Mouse (Mus musculus) layer of hippocampus, postnatal 14 days (tissue): ENCODE results near the gene Igsf8. TPM values are rescaled to one million over a fixed set of nuclear protein-coding genes. Genes with fewer than 3 reads are reported as not detected.
"Not testable (repeated sequence)": the region's sequence is repeated elsewhere in the genome, so short reads cannot be mapped to it uniquely, and the experiment has no call there.

Source experiments
- DNase-seq, 2 experiments: peaks; one replicate each; pipeline ENCODE4 v3.0.0; 2021 to 2022; ENCODE audit warnings: low spot score in 2 of 2, mixed read lengths in 1 of 2
- long read RNA-seq, 2 experiments: library from polyadenylated mRNA; stranded (forward); transcript quantifications; one replicate each; pipeline ENCODE4 v2.0.0; 2021
- total RNA-seq, 2 experiments: library from RNA; stranded (reverse); gene quantifications; 2 replicates each; pipeline ENCODE4 v1.2.3; 2021

The Igsf8 gene
- total RNA-seq, result 100 to 1,000 TPM; 185 to 195 TPM
- long read RNA-seq, experiment 1, transcript Igsf8-201 (7 exons, 2,278 nt), result major isoform, 225 of 337 reads
- long read RNA-seq, experiment 1, partial matches to known transcripts, result 35 of 337 reads
- long read RNA-seq, experiment 1, other reads (novel, unspliced or antisense), result 77 of 337 reads
- long read RNA-seq, experiment 2, transcript Igsf8-201 (7 exons, 2,278 nt), result major isoform, 275 of 427 reads
- long read RNA-seq, experiment 2, partial matches to known transcripts, result 61 of 427 reads
- long read RNA-seq, experiment 2, other reads (novel, unspliced or antisense), result 90 of 427 reads

GRCm38 (mm10) chr1:172261477-172262078 lies at the start of gene Igsf8:
Gene Igsf8 (plus strand): TSS chr1:172261641.
- DNase-seq, result no peak

- DNase-seq, result no peak
These were observed 48.7 kb upstream of the Igsf8 start for GRCm38 (mm10) chr1:172212776-172213175.

- no peak for DNase-seq
These were observed 47.7 kb upstream of the Igsf8 start for GRCm38 (mm10) chr1:172213771-172214170.

GRCm38 (mm10) chr1:172214748-172215147 lies 46.7 kb upstream of the Igsf8 start:
- no peak for DNase-seq

- DNase-seq, result peak; percentile 91 to 94
These were observed 44.3 kb upstream of the Igsf8 start for GRCm38 (mm10) chr1:172217148-172217547.

GRCm38 (mm10) chr1:172218164-172218910 lies 43.1 kb upstream of the Igsf8 start:
- no peak for DNase-seq

- no peak for DNase-seq
These were observed 41.7 kb upstream of the Igsf8 start, which contains the start of gene Casq1 for GRCm38 (mm10) chr1:172219451-172220406. Gene Casq1 (minus strand): TSS chr1:172219868.

GRCm38 (mm10) chr1:172220414-172220813 lies 41.0 kb upstream of the Igsf8 start:
- DNase-seq, result peak in 1 of 2 experiments; percentile 71

GRCm38 (mm10) chr1:172221297-172222063 lies 40.0 kb upstream of the Igsf8 start:
- DNase-seq, result no peak

- DNase-seq, result peak in 1 of 2 experiments; percentile 25
These were observed 33.2 kb upstream of the Igsf8 start for GRCm38 (mm10) chr1:172228209-172228608.

- no peak for DNase-seq
These were observed 32.2 kb upstream of the Igsf8 start for GRCm38 (mm10) chr1:172229215-172229614.

- DNase-seq, result no peak
These were observed 20.3 kb upstream of the Igsf8 start for GRCm38 (mm10) chr1:172240945-172241708.

- peak in 1 of 2 experiments; percentile 33 for DNase-seq
These were observed 19.0 kb upstream of the Igsf8 start for GRCm38 (mm10) chr1:172242401-172242800.

- no peak for DNase-seq
These were observed 17.8 kb upstream of the Igsf8 start for GRCm38 (mm10) chr1:172243547-172244205.

- DNase-seq, result not testable (repeated sequence)
These were observed 16.8 kb upstream of the Igsf8 start for GRCm38 (mm10) chr1:172244645-172245044.

GRCm38 (mm10) chr1:172247216-172247615 lies 14.2 kb upstream of the Igsf8 start:
- DNase-seq, result peak; percentile 9 to 28

GRCm38 (mm10) chr1:172247679-172248078 lies 13.8 kb upstream of the Igsf8 start:
- peak; percentile 12 to 29 for DNase-seq

GRCm38 (mm10) chr1:172258314-172258713 lies 3.1 kb upstream of the Igsf8 start, which contains the start of gene Atp1a4:
Gene Atp1a4 (minus strand): TSS chr1:172258414.
- no peak for DNase-seq

GRCm38 (mm10) chr1:172271208-172271607 lies 9.8 kb downstream of the Igsf8 start:
- no peak for DNase-seq
